Mouse (Mus musculus): Measurements from ENCODE around the gene Gal.

Gene Gal

DNA sequence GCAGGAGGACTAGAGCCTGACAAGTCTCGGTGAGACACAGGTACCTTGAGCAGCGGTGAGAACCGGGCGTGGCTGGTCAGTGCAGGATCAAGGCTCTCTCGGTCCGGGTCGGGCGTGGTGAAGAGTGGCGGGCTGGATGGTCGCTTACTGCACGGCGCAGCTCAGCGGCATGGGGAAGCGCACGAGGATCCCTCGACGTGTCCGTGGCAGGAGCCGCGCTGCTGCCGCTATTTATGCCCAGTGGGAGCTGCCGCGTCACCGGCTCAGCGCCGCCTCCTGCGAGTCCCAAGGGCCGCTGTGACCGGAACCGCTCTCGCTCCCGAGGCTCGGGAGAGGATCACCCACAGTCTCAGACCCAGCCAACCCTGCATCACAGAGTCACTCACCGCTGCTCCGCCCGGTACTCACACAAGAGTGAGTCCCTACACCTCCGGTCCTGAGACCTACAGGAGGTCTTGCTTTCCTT is at the start of gene Gal:
Gene Gal (minus strand): TSS at position 277 of the 466 bp plus-strand sequence.
- DNase-seq (ENCODE audit: inconsistent age in 2 of 2, low spot score in 1 of 2): peak; percentile 51 to 74

DNA sequence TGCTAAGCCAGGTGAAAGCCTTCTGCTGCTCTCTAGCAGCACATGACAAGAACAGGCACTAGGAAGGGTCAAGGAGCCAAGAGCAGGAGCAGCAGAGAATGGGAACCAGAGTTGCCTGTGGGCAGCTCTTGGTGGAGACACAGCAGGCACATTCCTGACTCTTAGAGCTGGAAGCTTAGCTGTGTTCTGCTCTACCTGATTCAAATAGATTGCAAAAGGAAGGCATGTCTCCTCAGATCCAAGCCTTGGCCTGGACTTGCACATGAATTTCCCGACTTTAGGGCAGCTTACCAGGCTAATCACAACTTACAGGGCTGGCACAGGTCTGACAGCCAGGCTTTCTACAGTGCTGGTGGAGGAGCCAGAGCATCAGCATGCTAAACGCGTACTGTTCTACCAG is 45.6 kb upstream of the Gal start:
- DNase-seq (ENCODE audit: inconsistent age in 2 of 2, low spot score in 1 of 2): no peak

GRCm38 (mm10) chr19:3458331-3459099 is 44.2 kb upstream of the Gal start:
- peak in 1 of 2 experiments; percentile 59 for DNase-seq (ENCODE audit: inconsistent age in 2 of 2, low spot score in 1 of 2)

- DNase-seq (ENCODE audit: inconsistent age in 2 of 2, low spot score in 1 of 2): no peak
Observed at GRCm38 (mm10) chr19:3457700-3458099, 43.4 kb upstream of the Gal start.

GRCm38 (mm10) chr19:3451649-3452048 is 37.3 kb upstream of the Gal start:
- no peak for DNase-seq (ENCODE audit: inconsistent age in 2 of 2, low spot score in 1 of 2)

- peak; percentile 74 to 92 for DNase-seq (ENCODE audit: inconsistent age in 2 of 2, low spot score in 1 of 2)
Observed at GRCm38 (mm10) chr19:3451170-3451569, 36.8 kb upstream of the Gal start.

DNA sequence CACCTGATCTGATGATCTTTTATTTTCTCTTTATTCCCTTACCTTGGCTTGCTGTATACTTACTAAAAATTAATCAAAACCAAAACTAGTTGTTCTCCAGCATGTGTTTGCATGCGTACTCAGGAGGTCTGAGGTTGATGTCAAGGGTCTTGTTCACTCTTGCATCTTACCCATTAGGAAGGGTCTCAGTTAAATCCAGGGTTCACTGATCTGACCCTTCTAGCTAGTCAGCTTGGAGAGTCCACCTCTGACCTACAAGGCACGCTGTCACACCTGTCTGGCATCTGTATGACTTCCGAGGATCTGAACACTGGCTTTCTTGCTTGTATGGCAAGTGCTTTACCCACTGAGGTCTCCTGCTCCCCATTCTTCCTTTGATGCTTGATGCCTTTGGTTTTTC is 36.4 kb upstream of the Gal start:
- DNase-seq (ENCODE audit: inconsistent age in 2 of 2, low spot score in 1 of 2): no peak

GRCm38 (mm10) chr19:3449248-3449647 is 34.9 kb upstream of the Gal start:
- DNase-seq (ENCODE audit: inconsistent age in 2 of 2, low spot score in 1 of 2): no peak

DNA sequence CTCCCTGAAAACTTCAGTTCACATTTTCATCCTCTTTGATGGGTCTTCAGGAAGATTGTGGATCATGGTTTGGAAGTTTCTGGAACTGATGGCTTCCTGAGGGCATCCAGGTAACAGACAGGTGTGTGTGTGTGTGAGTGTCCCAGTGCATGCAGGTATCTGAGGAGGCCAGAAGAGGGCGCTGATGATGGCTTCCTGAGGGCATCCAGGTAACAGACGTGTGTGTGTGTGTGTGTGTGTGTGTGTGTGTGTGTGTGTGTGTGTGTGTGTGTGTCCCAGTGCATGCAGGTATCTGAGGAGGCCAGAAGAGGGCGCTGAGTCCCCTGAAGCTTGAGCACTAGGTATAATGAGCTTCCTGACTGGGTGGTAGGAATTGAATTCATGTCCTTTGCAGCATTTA is 33.0 kb upstream of the Gal start:
- no peak for DNase-seq (ENCODE audit: inconsistent age in 2 of 2, low spot score in 1 of 2)

DNA sequence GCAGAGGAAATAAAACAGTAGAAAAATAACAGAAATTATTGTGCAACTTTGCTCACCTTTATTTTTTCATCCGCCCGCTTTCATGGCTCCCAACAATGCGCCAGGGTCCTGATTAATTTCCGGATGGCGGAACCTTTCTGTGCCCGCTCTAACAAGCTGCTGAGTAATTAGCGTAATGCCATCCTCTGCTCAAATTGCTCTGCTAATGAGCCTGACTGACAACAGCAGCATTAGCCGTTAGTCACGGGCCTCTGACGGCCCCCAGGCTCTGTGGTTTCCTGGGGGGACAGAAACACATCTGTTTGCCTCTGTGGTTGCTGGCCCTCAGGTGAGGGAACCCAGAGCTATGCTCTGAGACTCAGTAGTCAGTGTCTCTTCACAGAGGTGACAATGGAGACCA is 26.7 kb upstream of the Gal start:
- no peak for DNase-seq (ENCODE audit: inconsistent age in 2 of 2, low spot score in 1 of 2)

DNA sequence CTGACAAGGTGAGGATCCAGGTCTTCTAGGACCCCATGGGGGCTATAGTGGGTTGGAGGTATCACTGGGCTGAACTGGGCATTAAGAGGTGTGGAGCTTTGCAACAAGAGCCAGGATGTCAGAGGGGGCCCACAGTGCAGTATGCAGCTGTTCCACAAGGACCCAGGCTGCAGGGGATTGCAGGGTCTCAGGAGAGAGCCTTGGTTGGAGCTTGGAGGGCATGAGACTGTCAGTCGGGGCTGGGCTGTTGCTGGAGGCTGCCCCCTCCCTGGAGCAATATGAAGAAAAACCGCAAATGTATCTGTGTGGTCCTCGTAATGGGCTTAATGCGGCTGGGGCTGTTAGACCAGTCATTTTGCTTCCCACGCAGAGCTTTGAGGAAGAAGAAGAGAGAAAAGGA is 26.3 kb upstream of the Gal start:
- no peak for DNase-seq (ENCODE audit: inconsistent age in 2 of 2, low spot score in 1 of 2)

DNA sequence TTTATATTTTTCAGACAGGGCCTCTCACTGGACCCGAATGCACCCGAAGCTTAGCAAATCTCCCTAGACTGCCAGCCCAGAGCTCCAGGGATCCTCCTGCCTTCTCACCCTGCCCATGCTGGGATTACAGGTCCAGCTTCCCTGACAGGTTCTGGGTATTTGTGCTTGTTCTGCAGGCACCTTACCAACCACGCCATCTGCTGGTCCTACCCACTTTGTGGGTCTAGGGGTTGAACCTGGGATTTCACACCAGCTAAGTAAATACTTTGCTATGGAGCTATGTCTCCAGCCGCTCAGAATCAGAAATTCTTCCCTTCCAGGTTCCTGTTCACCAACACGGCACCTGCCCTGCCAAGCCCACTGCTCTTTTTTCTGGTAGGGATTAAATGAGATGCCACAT is 23.6 kb upstream of the Gal start:
- no peak for DNase-seq (ENCODE audit: inconsistent age in 2 of 2, low spot score in 1 of 2)

- peak in 1 of 2 experiments; percentile 68 for DNase-seq (ENCODE audit: inconsistent age in 2 of 2, low spot score in 1 of 2)
Observed at GRCm38 (mm10) chr19:3436840-3437239, 22.5 kb upstream of the Gal start.

GRCm38 (mm10) chr19:3435824-3436223 is 21.5 kb upstream of the Gal start:
- DNase-seq (ENCODE audit: inconsistent age in 2 of 2, low spot score in 1 of 2): no peak

GRCm38 (mm10) chr19:3434641-3435040 is 20.3 kb upstream of the Gal start:
- no peak for DNase-seq (ENCODE audit: inconsistent age in 2 of 2, low spot score in 1 of 2)

- no peak for DNase-seq (ENCODE audit: inconsistent age in 2 of 2, low spot score in 1 of 2)
Observed at GRCm38 (mm10) chr19:3434124-3434523, 19.8 kb upstream of the Gal start.

DNA sequence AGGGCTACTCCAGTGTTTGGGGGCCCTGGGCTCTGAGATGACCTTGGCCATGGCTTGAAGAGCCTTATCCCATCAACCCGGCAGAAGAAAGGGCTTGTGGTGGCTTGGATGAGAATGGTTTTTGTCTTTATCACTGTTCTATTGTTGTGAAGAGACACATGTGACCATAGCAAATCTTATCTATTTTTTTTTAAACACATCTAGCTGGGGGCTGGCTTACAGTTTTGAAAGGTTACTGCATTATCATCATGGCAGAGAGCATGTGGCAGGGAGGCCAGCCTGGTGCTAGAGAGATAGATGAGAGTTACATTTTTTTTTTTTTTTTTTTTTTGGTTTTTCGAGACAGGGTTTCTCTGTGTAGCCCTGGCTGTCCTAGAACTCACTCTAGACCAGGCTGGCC is 17.6 kb upstream of the Gal start:
- no peak for DNase-seq (ENCODE audit: inconsistent age in 2 of 2, low spot score in 1 of 2)

DNA sequence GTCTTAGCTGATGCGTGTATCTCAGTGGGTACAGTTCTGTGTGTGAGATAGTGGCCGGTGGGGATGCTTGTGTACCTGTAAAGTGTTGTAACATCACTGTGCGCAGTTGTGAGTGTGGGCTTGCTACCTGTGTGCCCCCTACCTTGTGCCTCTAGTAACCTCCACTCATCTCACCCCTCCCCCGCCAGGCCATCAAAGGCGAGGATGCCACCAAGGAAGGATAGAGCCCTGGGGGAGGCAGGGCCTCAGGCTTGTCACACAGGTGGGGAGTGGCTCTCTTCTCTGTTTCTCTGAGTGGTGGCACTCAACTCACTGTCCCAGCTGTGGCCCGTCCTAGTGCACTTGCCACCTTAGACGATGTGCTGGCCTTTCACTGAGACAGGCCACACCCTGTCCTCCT is 16.7 kb upstream of the Gal start:
- no peak for DNase-seq (ENCODE audit: inconsistent age in 2 of 2, low spot score in 1 of 2)

- DNase-seq (ENCODE audit: inconsistent age in 2 of 2, low spot score in 1 of 2): no peak
Observed at GRCm38 (mm10) chr19:3429156-3429816, 14.9 kb upstream of the Gal start.

GRCm38 (mm10) chr19:3428057-3428830 is 13.9 kb upstream of the Gal start:
- peak; percentile 38 to 79 for DNase-seq (ENCODE audit: inconsistent age in 2 of 2, low spot score in 1 of 2)

DNA sequence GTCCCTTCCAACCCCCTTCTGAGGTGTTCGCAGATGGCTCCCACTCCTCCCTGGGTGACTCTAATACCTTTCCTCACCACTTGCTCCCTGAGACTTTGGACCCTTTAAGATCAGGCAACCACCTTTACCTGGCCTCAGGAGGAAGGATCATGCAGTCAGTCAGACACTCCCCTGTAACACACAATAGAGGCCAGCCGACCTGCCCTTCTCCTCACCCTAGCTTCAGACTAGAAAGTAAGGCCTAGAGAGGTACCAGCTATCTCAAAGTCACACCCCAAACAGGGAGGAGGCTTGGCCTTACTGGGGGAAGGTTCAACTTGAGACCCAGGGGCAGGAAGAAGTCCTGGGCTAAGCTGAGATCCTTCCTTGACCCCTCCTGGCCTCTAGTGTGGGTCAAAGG is 9.9 kb upstream of the Gal start:
- no peak for DNase-seq (ENCODE audit: inconsistent age in 2 of 2, low spot score in 1 of 2)

DNA sequence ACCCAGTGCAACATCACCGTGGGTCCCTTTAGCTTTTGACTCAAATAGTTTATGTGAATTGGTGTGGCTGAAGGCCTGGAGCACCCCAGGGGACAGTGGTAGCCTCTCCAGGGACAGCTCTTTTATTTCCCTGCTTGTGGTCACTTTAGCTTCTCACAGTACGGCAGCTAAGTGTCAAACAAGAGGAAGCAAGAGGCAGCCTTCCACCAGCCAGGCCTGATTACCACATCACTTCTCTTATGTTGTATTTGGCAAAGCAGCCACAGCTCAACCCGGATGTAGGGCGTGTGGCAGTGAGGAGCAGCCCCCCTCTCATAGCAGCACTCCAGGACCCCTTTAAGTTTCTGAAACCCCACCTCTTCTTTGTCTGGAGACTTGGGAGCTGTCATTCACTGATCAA is 8.6 kb upstream of the Gal start:
- no peak for DNase-seq (ENCODE audit: inconsistent age in 2 of 2, low spot score in 1 of 2)

Data from adrenal gland, adult (tissue).